Mouse (Mus musculus) limb, embryonic 11.5 days (tissue): Measurements from ENCODE around the gene Msmp. TPM values are rescaled to one million over a fixed set of nuclear protein-coding genes. Genes with fewer than 3 reads are reported as not detected.

Experiments used
- ATAC-seq: fragments of 200-750 bp; cut with Nextera tagmentation; 2 replicates; pipeline ENCODE4 v1.8.0; 2017; ENCODE audit warnings: low read depth; ENCODE audit not compliant: insufficient number of reproducible peaks, low FRiP score, low TSS enrichment
- DNase-seq: peaks from one replicate; pipeline ENCODE4 v3.0.0-alpha.2; 2015; ENCODE audit warnings: low spot score
- H3K27ac ChIP-seq: fragments of 300-500 bp; sonication (generic); replicated peaks from 2 replicates; pipeline ENCODE4 v1.5.1; 2014; ENCODE audit warnings: low read depth, mild to moderate bottlenecking, low read length
- H3K27me3 ChIP-seq: fragments of 300-500 bp; sonication (generic); 2 replicates; pipeline ENCODE4 v1.6.1; 2014; ENCODE audit warnings: mild to moderate bottlenecking, low read length, mixed read lengths; ENCODE audit not compliant: control insufficient read depth, insufficient read depth
- H3K36me3 ChIP-seq: fragments of 300-500 bp; sonication (generic); 2 replicates; pipeline ENCODE4 v1.6.1; 2014; ENCODE audit warnings: mild to moderate bottlenecking, low read length, moderate library complexity, mixed read lengths; ENCODE audit not compliant: control insufficient read depth, insufficient read depth
- H3K4me1 ChIP-seq: fragments of 300-500 bp; sonication (generic); 2 replicates; pipeline ENCODE4 v1.6.1; 2014; ENCODE audit warnings: low read length, mixed read lengths; ENCODE audit not compliant: control insufficient read depth, insufficient read depth
- H3K4me2 ChIP-seq: fragments of 300-500 bp; sonication (generic); 2 replicates; pipeline ENCODE4 v1.6.1; 2014; ENCODE audit warnings: low read depth, mild to moderate bottlenecking, moderate library complexity; ENCODE audit not compliant: severe bottlenecking
- H3K4me3 ChIP-seq: fragments of 300-500 bp; sonication (generic); 2 replicates; pipeline ENCODE4 v1.5.1; 2014; ENCODE audit warnings: low read depth, low read length
- H3K9ac ChIP-seq: fragments of 300-500 bp; sonication (generic); 2 replicates; pipeline ENCODE4 v1.6.1; 2014; ENCODE audit warnings: mild to moderate bottlenecking, low read length
- H3K9me3 ChIP-seq: fragments of 300-500 bp; sonication (generic); 2 replicates; pipeline ENCODE4 v1.6.1; 2016; ENCODE audit warnings: low read length; ENCODE audit not compliant: control insufficient read depth
- WGBS: fragments of 180-500 bp; shearing (Covaris S2); extraction: QIAGEN DNeasy Blood & Tissue Kit; methylation state at CpG from one replicate; pipeline ENCODE4 v1.1.7; 2014; 5-methylcytosine and 5-hydroxymethylcytosine counted together
- polyA plus RNA-seq: library from polyadenylated mRNA; unstranded; fragments of >200 nt; fragmentation: Nextera tagmentation; extraction: Ambion mirVana; gene quantifications from 2 replicates; pipeline ENCODE4 v1.2.1, GENCODE M21; 2014

Msmp gene
- polyA plus RNA-seq, 1 experiment from 2014 or later = not detected

DNA sequence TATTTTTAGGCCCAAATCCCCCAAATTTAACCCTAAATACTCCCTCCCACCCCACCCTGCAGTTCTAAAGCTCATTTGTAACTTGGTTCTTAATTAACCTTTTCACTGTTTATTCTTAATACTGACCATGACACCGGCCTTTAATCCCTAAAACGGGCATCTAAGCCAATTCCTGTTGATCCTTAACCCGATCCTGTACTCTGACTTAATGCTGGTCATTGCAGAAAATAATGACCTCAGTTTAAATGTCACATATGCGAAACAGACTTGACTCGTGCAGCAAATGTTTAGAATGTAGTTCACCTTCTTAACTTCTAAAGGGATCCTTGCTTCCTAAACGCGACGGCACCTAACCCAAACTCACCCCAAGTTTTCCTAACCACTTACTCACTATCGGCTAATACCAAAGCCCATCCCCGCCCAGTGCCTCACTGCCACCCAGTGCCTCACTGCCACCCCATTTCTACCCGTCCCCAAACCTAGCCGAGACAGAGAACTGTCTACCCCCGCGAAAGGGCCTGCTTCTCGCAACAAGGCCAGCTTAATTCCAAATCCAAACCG, 22.8 kb downstream of the Msmp start:
- WGBS = 2% methylated on average over 16 of the region's 16 CpGs
- Histone ChIP-seq H3K9ac (peak overlapping the region; percentile 93), H3K4me3 (peak overlapping the region; percentile 84), H3K4me2 (peak overlapping the region; percentile 70), H3K27me3 (no peaks in the 10 kb centered on the region), H3K4me1 (peaks cover 33% of the 10 kb centered on the region), H3K27ac (peak overlapping the region; percentile 88), H3K36me3 (peaks cover 5% of the 10 kb centered on the region; the same call in 1 of the 2 replicates), H3K9me3 (no peaks in the 10 kb centered on the region)
- ATAC-seq (0 out of 2 replicates have a peak, but pooled peaks have one; percentile 11), DNase-seq (no peak)

DNA sequence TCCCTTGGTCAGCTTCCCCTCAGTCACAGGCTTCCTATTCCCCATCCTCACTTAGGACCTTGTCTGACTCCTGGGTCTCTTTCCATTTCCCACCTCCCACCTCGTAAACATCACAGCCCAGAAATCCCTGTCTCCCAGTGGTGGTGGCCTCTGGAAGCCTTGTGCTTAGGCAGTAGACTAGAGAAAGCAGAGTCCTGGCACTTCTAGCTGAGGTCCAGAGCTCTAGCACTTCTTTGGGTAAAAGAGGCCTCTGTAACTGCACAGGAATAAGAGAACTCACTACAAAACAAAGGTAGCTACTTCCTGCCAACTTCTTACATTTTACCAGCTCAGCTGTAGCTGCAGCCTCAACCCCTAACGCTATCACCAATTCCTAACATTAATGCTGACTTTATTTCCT, 23.3 kb downstream of the Msmp start:
- WGBS = 23% methylated on average over 2 of the region's 2 CpGs
- Histone ChIP-seq H3K27me3 (no peaks in the 10 kb centered on the region), H3K9ac (peak overlapping the region; percentile 93; the same call in 1 of the 2 replicates), H3K4me1 (peaks cover 33% of the 10 kb centered on the region), H3K9me3 (no peaks in the 10 kb centered on the region), H3K4me2 (peak overlapping the region; percentile 70), H3K27ac (no peak overlapping the region), H3K4me3 (peak overlapping the region; percentile 84), H3K36me3 (peaks cover 7% of the 10 kb centered on the region)
- ATAC-seq = no peak
- DNase-seq = no peak

DNA sequence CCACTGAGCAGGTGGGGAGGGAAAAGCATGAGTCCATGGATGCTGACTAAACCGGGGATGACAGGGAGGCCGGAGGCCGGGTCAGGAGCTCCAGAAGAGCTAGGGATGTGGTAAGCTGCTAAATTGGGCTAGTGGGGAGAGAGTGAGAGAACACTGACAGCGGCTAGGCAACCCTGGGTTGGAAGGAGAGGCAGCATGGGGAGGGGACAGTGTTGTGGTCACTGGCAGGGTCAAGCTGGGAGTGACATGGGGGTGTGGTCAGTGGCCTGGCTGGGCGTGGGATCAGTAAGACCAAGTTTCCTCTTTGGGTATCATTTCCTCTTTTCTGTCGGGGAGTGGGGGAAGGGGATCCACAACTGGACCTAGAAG, 24.1 kb downstream of the Msmp start:
- H3K36me3 ChIP-seq = peaks cover 11% of the 10 kb centered on the region
- H3K4me3 ChIP-seq = no peak overlapping the region
- no peaks in the 10 kb centered on the region for H3K27me3 ChIP-seq
- H3K4me1 ChIP-seq = peaks cover 33% of the 10 kb centered on the region
- peak overlapping the region; percentile 70 for H3K4me2 ChIP-seq
- no peak overlapping the region for H3K27ac ChIP-seq
- no peaks in the 10 kb centered on the region for H3K9me3 ChIP-seq
- no peak overlapping the region for H3K9ac ChIP-seq
- no peak for ATAC-seq
- DNase-seq = no peak
- WGBS = 41% methylated on average over 6 of the region's 6 CpGs

DNA sequence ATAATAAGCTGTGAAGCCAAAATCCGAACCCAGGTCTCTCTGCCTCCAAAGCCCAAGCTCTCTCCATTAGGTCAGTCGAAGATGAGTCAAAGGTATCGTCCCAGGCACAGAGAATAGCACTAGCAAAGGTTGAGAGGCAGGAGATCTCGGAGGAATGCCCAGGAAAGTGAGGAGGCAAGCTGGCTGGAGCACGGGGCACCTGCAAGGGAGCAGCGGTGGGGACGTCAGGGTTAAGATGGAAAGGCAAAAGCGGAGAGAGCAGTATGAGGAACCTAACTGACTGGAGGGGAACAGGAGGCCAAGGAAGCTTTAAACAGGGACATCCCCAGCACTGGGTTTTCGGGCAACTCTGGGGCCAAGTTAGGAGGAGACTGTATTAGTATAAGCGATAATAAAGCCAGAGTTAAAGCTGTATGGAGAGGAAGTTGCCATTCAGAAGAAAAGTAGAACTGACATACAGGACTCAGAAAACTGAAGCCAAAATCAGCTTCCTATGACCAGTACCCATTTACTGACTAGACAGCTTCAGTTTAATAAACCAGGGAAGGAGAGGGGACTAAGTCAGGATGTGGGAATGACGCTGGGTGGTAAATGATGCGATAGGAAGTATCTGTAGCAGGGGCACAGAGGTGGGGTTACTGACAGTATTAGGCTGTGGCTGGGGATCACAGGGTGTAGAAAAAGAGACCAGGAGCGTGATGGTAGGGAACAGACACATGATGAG, 24.6 kb downstream of the Msmp start:
- Histone ChIP-seq H3K4me2 (peak overlapping the region; percentile 70), H3K27ac (no peak overlapping the region), H3K9ac (no peak overlapping the region), H3K4me1 (peaks cover 33% of the 10 kb centered on the region), H3K4me3 (no peak overlapping the region), H3K27me3 (no peaks in the 10 kb centered on the region), H3K36me3 (peaks cover 15% of the 10 kb centered on the region), H3K9me3 (no peaks in the 10 kb centered on the region)
- DNase-seq (no peak), ATAC-seq (no peak)
- WGBS = 81% methylated on average over 13 of the region's 13 CpGs

DNA sequence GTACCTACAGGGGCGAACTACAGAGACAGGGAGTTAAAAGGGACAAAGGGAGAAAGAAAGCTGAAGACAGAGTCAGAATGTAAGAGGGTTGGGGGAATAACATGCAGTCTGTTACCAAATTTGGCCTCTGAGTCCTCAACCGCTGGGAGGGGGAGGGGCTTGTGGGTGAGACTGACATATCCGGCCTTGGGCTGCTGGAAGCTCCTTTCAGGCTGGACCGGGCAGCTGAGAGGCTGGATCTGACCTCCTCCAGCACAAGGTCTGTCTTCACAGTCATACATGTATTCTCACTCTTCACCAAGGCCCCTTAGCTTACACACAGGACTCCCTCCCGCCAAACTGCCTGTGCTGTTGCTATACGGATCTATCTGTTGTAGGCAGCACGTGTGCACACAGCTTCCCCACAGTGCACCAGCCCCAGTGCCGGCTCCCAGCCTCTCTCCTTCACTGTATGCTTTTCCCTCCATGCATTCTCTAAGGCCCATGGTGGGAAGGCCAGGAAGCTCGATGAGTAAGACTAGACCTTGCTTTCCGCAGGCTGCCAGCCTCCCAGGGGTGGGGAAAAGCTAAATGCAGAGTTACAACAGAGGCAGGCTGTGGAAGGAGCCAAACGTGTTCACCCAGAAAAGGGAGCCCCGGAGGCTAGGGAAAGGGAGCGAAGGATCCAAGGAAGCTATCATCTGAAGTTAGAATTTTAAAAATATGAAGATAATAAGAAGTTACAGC, 25.5 kb downstream of the Msmp start:
- H3K27me3 ChIP-seq = no peaks in the 10 kb centered on the region
- H3K4me3 ChIP-seq = no peak overlapping the region
- H3K4me1 ChIP-seq = peaks cover 33% of the 10 kb centered on the region
- WGBS = 27% methylated on average over 13 of the region's 13 CpGs
- peak overlapping the region; percentile 2; the same call in 1 of the 2 replicates for H3K9ac ChIP-seq
- peak overlapping the region; percentile 67; the same call in 1 of the 2 replicates for H3K27ac ChIP-seq
- peaks cover 18% of the 10 kb centered on the region for H3K36me3 ChIP-seq
- H3K4me2 ChIP-seq = peak overlapping the region; percentile 32
- DNase-seq = peak; percentile 67
- ATAC-seq = no peak
- no peaks in the 10 kb centered on the region for H3K9me3 ChIP-seq

DNA sequence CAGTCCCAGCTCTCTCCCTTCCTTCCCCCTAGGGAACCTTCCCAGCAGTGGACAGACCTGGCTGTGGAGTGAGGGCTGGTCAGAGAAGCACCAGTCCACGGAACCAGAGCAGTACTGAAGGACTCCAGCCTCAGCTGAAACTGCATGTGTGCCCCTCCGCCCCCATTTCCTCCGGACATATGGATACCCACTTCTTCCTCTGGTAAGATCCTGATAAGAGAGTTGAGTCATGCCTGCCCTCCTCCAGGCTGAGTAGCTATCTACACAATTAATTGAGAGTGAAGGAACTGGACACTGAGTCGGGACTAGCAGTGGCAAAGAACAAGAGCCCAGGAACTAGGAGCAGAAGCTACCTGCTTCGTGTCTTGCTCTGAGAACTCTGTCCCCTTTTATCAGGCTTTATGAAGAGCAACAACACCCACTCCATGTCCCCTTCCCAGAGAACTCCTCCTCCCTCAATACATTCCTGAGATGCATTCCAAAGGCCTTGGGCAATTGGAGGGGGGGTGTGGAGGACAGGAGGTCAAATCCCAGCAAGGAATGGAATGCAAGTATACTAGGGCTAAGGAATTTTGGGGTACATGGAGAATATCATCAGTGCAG, 26.2 kb downstream of the Msmp start:
- H3K4me1 ChIP-seq = peaks cover 33% of the 10 kb centered on the region
- H3K9me3 ChIP-seq = no peaks in the 10 kb centered on the region
- ATAC-seq (no peak), DNase-seq (peak; percentile 34)
- no peak overlapping the region for H3K4me3 ChIP-seq
- peak overlapping the region; percentile 67; the same call in 1 of the 2 replicates for H3K27ac ChIP-seq
- H3K27me3 ChIP-seq = no peaks in the 10 kb centered on the region
- H3K4me2 ChIP-seq = peak overlapping the region; percentile 32
- peak overlapping the region; percentile 2 for H3K9ac ChIP-seq
- peaks cover 23% of the 10 kb centered on the region for H3K36me3 ChIP-seq
- WGBS = 51% methylated on average over 5 of the region's 5 CpGs

DNA sequence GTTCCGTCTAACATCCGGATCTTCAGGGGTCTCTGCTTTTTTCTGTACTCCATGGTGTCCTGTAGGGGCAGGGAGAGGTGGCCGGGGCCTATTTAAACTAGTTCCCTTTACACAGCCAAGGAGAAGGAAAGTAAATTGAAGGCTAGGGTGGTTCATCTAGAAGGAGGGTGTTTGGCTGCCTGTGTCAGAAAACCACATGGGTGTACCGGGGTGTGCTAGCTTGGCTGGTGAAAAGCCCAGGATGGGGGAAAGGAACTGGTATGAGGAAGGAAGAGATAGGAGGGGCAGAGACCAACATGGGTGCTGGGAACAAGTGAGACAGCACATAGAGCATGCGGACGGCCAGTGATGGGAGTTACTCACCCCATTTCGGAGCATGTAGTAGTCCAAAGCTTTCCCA, 28.4 kb downstream of the Msmp start:
- no peak for ATAC-seq
- H3K27ac ChIP-seq = no peak overlapping the region
- H3K27me3 ChIP-seq = no peaks in the 10 kb centered on the region
- peaks cover 28% of the 10 kb centered on the region for H3K4me1 ChIP-seq
- H3K9me3 ChIP-seq = no peaks in the 10 kb centered on the region
- WGBS = 92% methylated on average over 7 of the region's 7 CpGs
- no peak overlapping the region for H3K9ac ChIP-seq
- no peak overlapping the region for H3K4me2 ChIP-seq
- no peak for DNase-seq
- peaks cover 35% of the 10 kb centered on the region for H3K36me3 ChIP-seq
- no peak overlapping the region for H3K4me3 ChIP-seq

DNA sequence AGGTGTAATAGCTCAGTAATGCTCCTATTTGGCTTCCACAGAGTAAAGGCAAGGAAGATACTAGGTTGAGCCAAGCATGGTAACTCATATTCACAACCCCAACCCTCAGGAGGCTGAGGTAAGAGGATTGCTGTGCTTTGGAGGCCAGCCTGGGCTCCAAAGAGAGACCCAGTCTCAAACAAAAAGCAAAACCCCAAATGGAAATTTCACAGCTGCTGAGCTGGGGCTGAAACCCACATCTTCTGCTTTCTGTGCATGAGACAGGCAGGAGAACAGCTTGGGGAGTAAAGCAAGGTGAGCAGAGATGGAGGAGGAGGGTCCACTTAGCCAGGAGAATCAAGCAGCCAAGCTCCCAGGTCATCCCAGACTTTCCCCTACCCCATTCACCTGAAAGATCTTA, 30.4 kb downstream of the Msmp start:
- H3K9me3 ChIP-seq = no peaks in the 10 kb centered on the region
- DNase-seq (no peak), ATAC-seq (no peak)
- H3K4me1 ChIP-seq = peaks cover 13% of the 10 kb centered on the region
- no peak overlapping the region for H3K4me3 ChIP-seq
- H3K27ac ChIP-seq = no peak overlapping the region
- H3K36me3 ChIP-seq = peaks cover 53% of the 10 kb centered on the region
- no peak overlapping the region for H3K4me2 ChIP-seq
- H3K27me3 ChIP-seq = no peaks in the 10 kb centered on the region
- H3K9ac ChIP-seq = no peak overlapping the region
